Mouse (Mus musculus): ENCODE measurements at regions not wholly inside any gene's neighbourhood (a gene's known extent, or its start where the extent isn't known, plus 50 kb on each side); places are given as distances from the start of the nearest gene placed in this dataset.
A peak's percentile ranks its signal among the peaks of the same experiment; 100 is the strongest.

GRCm38 (mm10) chr2:72620182-72620652 is 144.3 kb downstream of the Cdca7 start:
- Histone ChIP-seq H3K9ac (ENCODE audit: insufficient read depth, low read depth) (no peak overlapping the region), H3K4me2 (ENCODE audit: insufficient read depth, low read depth, poor library complexity, severe bottlenecking) (peak overlapping the region; percentile 12), H3K27me3 (replicated peaks) (no peaks in the 10 kb centered on the region), H3K79me2 (replicated peaks; ENCODE audit: control insufficient read depth, extremely low read depth, insufficient read depth, poor library complexity, severe bottlenecking) (no peaks in the 10 kb centered on the region), H3K9me3 (replicated peaks; ENCODE audit: low read length) (no peaks in the 10 kb centered on the region), H3K27ac (ENCODE audit: insufficient read depth, low read depth) (no peak overlapping the region), H3K36me3 (replicated peaks in 1 of 2; ENCODE audit: control insufficient read depth in 1 of 2, insufficient read depth in 1 of 2, low read length in 1 of 2) (no peaks in the 10 kb centered on the region), H3K4me1 (ENCODE audit: control insufficient read depth in 1 of 2, insufficient read depth in 2 of 2) (no peaks in the 10 kb centered on the region), H3K4me3 (replicated peaks in 1 of 3; ENCODE audit: low read depth in 2 of 3, low read length in 2 of 3, poor library complexity in 1 of 3) (no peak overlapping the region)
- TF ChIP-seq GABPA (IDR thresholded peaks at IDR 0.05; ENCODE audit: insufficient replicate concordance, low read depth, low read length): no peak
- no peak for TF ChIP-seq KAT2A (IDR thresholded peaks at IDR 0.05; ENCODE audit: insufficient replicate concordance, low read length)
- TF ChIP-seq USF2 (conservative IDR thresholded peaks at IDR 0.05; ENCODE audit: low read depth, low read length): no peak
- no peak for TF ChIP-seq ZKSCAN1 (IDR thresholded peaks at IDR 0.05; ENCODE audit: borderline replicate concordance, low read depth, low read length)
- no peak for TF ChIP-seq ZMIZ1 (IDR thresholded peaks at IDR 0.05; ENCODE audit: low read depth, low read length)
- no peak for TF ChIP-seq PAX5 (IDR thresholded peaks at IDR 0.05; ENCODE audit: low read length)
- no peak for TF ChIP-seq MAX (IDR thresholded peaks at IDR 0.05; ENCODE audit: low read length)
- TF ChIP-seq NRF1 (IDR thresholded peaks at IDR 0.05; ENCODE audit: low read depth, low read length): no peak
- no peak for TF ChIP-seq RCOR1 (conservative IDR thresholded peaks at IDR 0.05; ENCODE audit: low read depth, low read length)
- no peak for TF ChIP-seq SIN3A (IDR thresholded peaks at IDR 0.05; ENCODE audit: low read length)
- no peak for TF ChIP-seq MEF2A (IDR thresholded peaks at IDR 0.05; ENCODE audit: borderline replicate concordance, low read depth, low read length)
- dilution Hi-C loops (cut with MboI; ENCODE audit: extremely low pct_ligation_motif_present, extremely low pct_unique_long_range_greater_than_20kb, low sequenced_read_pairs): no loop called here
- no peak for DNase-seq (ENCODE audit: extremely low read depth)
- in situ Hi-C loops (cut with MboI; ENCODE audit: low pct_ligation_motif_present, low pct_unique_long_range_greater_than_20kb, low sequenced_read_pairs): no loop called here

- Histone ChIP-seq H3K9me3 (replicated peaks; ENCODE audit: low read length) (no peaks in the 10 kb centered on the region), H3K4me2 (ENCODE audit: insufficient read depth, low read depth, poor library complexity, severe bottlenecking) (no peak overlapping the region), H3K9ac (ENCODE audit: insufficient read depth, low read depth) (no peak overlapping the region), H3K27ac (ENCODE audit: insufficient read depth, low read depth) (no peak overlapping the region), H3K27me3 (replicated peaks) (no peaks in the 10 kb centered on the region), H3K36me3 (replicated peaks in 1 of 2; ENCODE audit: control insufficient read depth in 1 of 2, insufficient read depth in 1 of 2, low read length in 1 of 2) (no peaks in the 10 kb centered on the region), H3K4me3 (replicated peaks in 1 of 3; ENCODE audit: low read depth in 2 of 3, low read length in 2 of 3, poor library complexity in 1 of 3) (no peak overlapping the region), H3K79me2 (replicated peaks; ENCODE audit: control insufficient read depth, extremely low read depth, insufficient read depth, poor library complexity, severe bottlenecking) (no peaks in the 10 kb centered on the region), H3K4me1 (ENCODE audit: control insufficient read depth in 1 of 2, insufficient read depth in 2 of 2) (0 out of 4 replicates have a peak, but pooled peaks cover 0 to 6% of the 10 kb centered on the region in 2 experiments)
- no peak for DNase-seq (ENCODE audit: extremely low read depth)
- TF ChIP-seq USF2 (conservative IDR thresholded peaks at IDR 0.05; ENCODE audit: low read depth, low read length) (no peak), GABPA (IDR thresholded peaks at IDR 0.05; ENCODE audit: insufficient replicate concordance, low read depth, low read length) (no peak)
- dilution Hi-C loops (cut with MboI; ENCODE audit: extremely low pct_ligation_motif_present, extremely low pct_unique_long_range_greater_than_20kb, low sequenced_read_pairs) (no loop called here), in situ Hi-C loops (cut with MboI; ENCODE audit: low pct_ligation_motif_present, low pct_unique_long_range_greater_than_20kb, low sequenced_read_pairs) (loop anchor here (25.0 kb wide), 1 partner anchor 659 kb away; no protein-coding TSS in a partner anchor)
Observed at GRCm38 (mm10) chr2:72627915-72628314, 152.0 kb downstream of the Cdca7 start.
